Mouse (Mus musculus) stomach, postnatal 0 days (tissue): ENCODE measurements around the gene Atp5d. TPM values are rescaled to one million over a fixed set of nuclear protein-coding genes. Genes with fewer than 3 reads are reported as not detected.

Experiments used
- ATAC-seq: fragments of 200-750 bp; cut with Nextera tagmentation; 2 replicates; pipeline ENCODE4 v1.8.0; 2017; ENCODE audit not compliant: low FRiP score, low TSS enrichment
- DNase-seq: peaks from one replicate; pipeline ENCODE4 v3.0.0-alpha.2; 2016; ENCODE audit warnings: low spot score
- H3K27ac ChIP-seq: fragments of 300-500 bp; sonication (generic); replicated peaks from 2 replicates; pipeline ENCODE4 v1.5.1; 2014; ENCODE audit warnings: mild to moderate bottlenecking, control low read depth
- H3K27me3 ChIP-seq: fragments of 300-500 bp; sonication (generic); 2 replicates; pipeline ENCODE4 v1.6.1; 2014; ENCODE audit warnings: low read length; ENCODE audit not compliant: control insufficient read depth, insufficient read depth
- H3K36me3 ChIP-seq: fragments of 300-500 bp; sonication (generic); 2 replicates; pipeline ENCODE4 v1.6.1; 2014; ENCODE audit warnings: low read length, mixed read lengths; ENCODE audit not compliant: control insufficient read depth, insufficient read depth
- H3K4me1 ChIP-seq: fragments of 300-500 bp; sonication (generic); replicated peaks from 2 replicates; pipeline ENCODE4 v1.6.1; 2014; ENCODE audit warnings: antibody characterized with exemption; ENCODE audit not compliant: control insufficient read depth, insufficient read depth
- H3K4me2 ChIP-seq: fragments of 300-500 bp; sonication (generic); replicated peaks from 2 replicates; pipeline ENCODE4 v1.6.1; 2014; ENCODE audit warnings: low read depth, mild to moderate bottlenecking, control low read depth, moderate library complexity
- H3K4me3 ChIP-seq: fragments of 300-500 bp; sonication (generic); 2 replicates; pipeline ENCODE4 v1.5.1; 2014; ENCODE audit warnings: low read depth, low read length, control low read depth
- H3K9ac ChIP-seq: fragments of 300-500 bp; sonication (generic); 2 replicates; pipeline ENCODE4 v1.6.1; 2014; ENCODE audit warnings: mild to moderate bottlenecking, low read length, control low read depth, mixed read lengths
- H3K9me3 ChIP-seq: fragments of 300-500 bp; sonication (generic); 2 replicates; pipeline ENCODE4 v1.6.1; 2016; ENCODE audit warnings: low read length; ENCODE audit not compliant: control insufficient read depth
- CTCF ChIP-seq: IDR thresholded peaks from 2 replicates; pipeline ENCODE4 v1.5.1; 2016; ENCODE audit warnings: antibody characterized with exemption, low read depth, mild to moderate bottlenecking, moderate library complexity
- EP300 ChIP-seq: optimal IDR thresholded peaks from 2 replicates; pipeline ENCODE3; 2016; ENCODE audit warnings: antibody characterized with exemption
- WGBS: fragments of 180-500 bp; shearing (Covaris S2); extraction: QIAGEN DNeasy Blood & Tissue Kit; methylation state at CpG from one replicate; pipeline ENCODE4 v1.1.7; 2014; 5-methylcytosine and 5-hydroxymethylcytosine counted together
- polyA plus RNA-seq: library from polyadenylated mRNA; unstranded; fragments of >200 nt; fragmentation: Nextera tagmentation; extraction: Ambion mirVana; gene quantifications from 2 replicates; pipeline ENCODE4 v1.2.1, GENCODE M21; 2015

Gene Atp5d
- polyA plus RNA-seq, 1 experiment from 2014 or later, result 705 TPM

DNA sequence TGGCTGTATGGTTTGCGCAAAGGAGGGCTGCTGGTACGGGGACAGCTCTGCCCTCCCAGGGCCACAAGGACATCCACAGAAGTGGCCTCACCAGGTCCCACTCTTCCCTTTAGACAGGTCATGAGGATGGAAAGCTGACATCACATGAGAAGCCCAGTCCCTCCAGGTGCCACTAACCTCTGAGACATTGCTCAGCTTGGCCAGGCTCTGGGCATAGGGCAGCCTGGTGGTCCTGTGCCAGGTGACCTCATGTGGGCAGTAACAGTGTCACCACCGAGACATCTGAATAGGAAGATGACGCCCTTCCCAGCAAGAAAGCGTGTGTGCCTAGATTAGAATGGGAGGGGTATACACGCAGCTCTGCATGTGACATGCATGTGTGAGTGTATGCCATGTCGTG, 44.1 kb downstream of the Atp5d start:
- no peak for DNase-seq
- 89% methylated on average over 7 of the region's 7 CpGs for WGBS
- no peak for TF ChIP-seq EP300
- no peak for TF ChIP-seq CTCF
- Histone ChIP-seq H3K4me1 (no peaks in the 10 kb centered on the region; the same call in 1 of the 2 replicates), H3K27ac (no peak overlapping the region), H3K4me2 (no peak overlapping the region), H3K4me3 (no peak overlapping the region), H3K9me3 (no peaks in the 10 kb centered on the region), H3K9ac (no peak overlapping the region), H3K27me3 (no peaks in the 10 kb centered on the region), H3K36me3 (no peaks in the 10 kb centered on the region)
- ATAC-seq, result no peak

- 0 out of 2 replicates have a peak, but pooled peaks cover 3% of the 10 kb centered on the region for H3K27me3 ChIP-seq
- no peak overlapping the region for H3K4me2 ChIP-seq
- H3K4me3 ChIP-seq, result no peak overlapping the region
- H3K9ac ChIP-seq, result no peak overlapping the region
- 56% methylated on average over 24 of the region's 27 CpGs for WGBS
- DNase-seq, result no peak
- no peak for ATAC-seq
- no peaks in the 10 kb centered on the region for H3K4me1 ChIP-seq
- no peaks in the 10 kb centered on the region for H3K36me3 ChIP-seq
- no peak for TF ChIP-seq EP300
- no peak for TF ChIP-seq CTCF
- H3K27ac ChIP-seq, result no peak overlapping the region
- H3K9me3 ChIP-seq, result no peaks in the 10 kb centered on the region
These were observed 48.2 kb downstream of the Atp5d start for GRCm38 (mm10) chr10:80186649-80187048.

GRCm38 (mm10) chr10:80187739-80188138, 49.3 kb downstream of the Atp5d start:
- DNase-seq (no peak), ATAC-seq (no peak)
- H3K9ac ChIP-seq, result no peak overlapping the region
- TF ChIP-seq CTCF (no peak), EP300 (no peak)
- H3K27ac ChIP-seq, result no peak overlapping the region
- H3K4me1 ChIP-seq, result no peaks in the 10 kb centered on the region
- no peaks in the 10 kb centered on the region for H3K36me3 ChIP-seq
- WGBS, result 93% methylated on average over 10 of the region's 10 CpGs
- H3K4me3 ChIP-seq, result no peak overlapping the region
- H3K27me3 ChIP-seq, result 0 out of 2 replicates have a peak, but pooled peaks cover 3% of the 10 kb centered on the region
- no peak overlapping the region for H3K4me2 ChIP-seq
- no peaks in the 10 kb centered on the region for H3K9me3 ChIP-seq

GRCm38 (mm10) chr10:80188453-80189024, 50.1 kb downstream of the Atp5d start:
- 81% methylated on average over 15 of the region's 15 CpGs for WGBS
- ATAC-seq (no peak), DNase-seq (no peak)

GRCm38 (mm10) chr10:80189999-80190398, 51.6 kb downstream of the Atp5d start:
- no peak for ATAC-seq

More at GRCm38 (mm10) chr10:80188453-80189024, 50.1 kb downstream of the Atp5d start:
- no peak for TF ChIP-seq EP300
- no peak for TF ChIP-seq CTCF
- Histone ChIP-seq H3K27ac (no peak overlapping the region), H3K27me3 (0 out of 2 replicates have a peak, but pooled peaks cover 3% of the 10 kb centered on the region), H3K36me3 (no peaks in the 10 kb centered on the region), H3K4me3 (no peak overlapping the region), H3K4me2 (no peak overlapping the region), H3K9me3 (no peaks in the 10 kb centered on the region), H3K9ac (no peak overlapping the region), H3K4me1 (no peaks in the 10 kb centered on the region)

GRCm38 (mm10) chr10:80190491-80191051, 52.1 kb downstream of the Atp5d start:
- Histone ChIP-seq H3K9ac (peak overlapping the region; percentile 50; the same call in 1 of the 2 replicates), H3K4me3 (peak overlapping the region; percentile 40), H3K4me2 (peak overlapping the region; percentile 65), H3K9me3 (no peaks in the 10 kb centered on the region), H3K27ac (no peak overlapping the region), H3K4me1 (no peaks in the 10 kb centered on the region), H3K36me3 (no peaks in the 10 kb centered on the region), H3K27me3 (0 out of 2 replicates have a peak, but pooled peaks cover 3% of the 10 kb centered on the region)
- ATAC-seq, result peak; percentile 51; the same call in 1 of the 2 replicates
- 2% methylated on average over 45 of the region's 48 CpGs for WGBS
- DNase-seq, result peak; percentile 52
- TF ChIP-seq EP300 (no peak), CTCF (no peak)

More at GRCm38 (mm10) chr10:80189999-80190398, 51.6 kb downstream of the Atp5d start:
- 0 out of 2 replicates have a peak, but pooled peaks cover 3% of the 10 kb centered on the region for H3K27me3 ChIP-seq
- no peaks in the 10 kb centered on the region for H3K4me1 ChIP-seq
- H3K9me3 ChIP-seq, result no peaks in the 10 kb centered on the region
- DNase-seq, result no peak
- H3K9ac ChIP-seq, result no peak overlapping the region
- no peak overlapping the region for H3K27ac ChIP-seq
- TF ChIP-seq CTCF (no peak), EP300 (no peak)
- no peaks in the 10 kb centered on the region for H3K36me3 ChIP-seq
- H3K4me2 ChIP-seq, result peak overlapping the region; percentile 65
- H3K4me3 ChIP-seq, result peak overlapping the region; percentile 40
- 24% methylated on average over 21 of the region's 21 CpGs for WGBS
